Mouse (Mus musculus) thymus, postnatal 10 days (tissue): ENCODE results near the gene Krt19.

ENCODE experiments used
- DNase-seq, 2 experiments: peaks; one replicate each; pipeline ENCODE4 v3.0.0; 2021; ENCODE audit warnings: low spot score in 2 of 2

Gene Krt19

GRCm38 (mm10) chr11:100148615-100149330, at the start of gene Krt19:
Gene Krt19 (minus strand): TSS chr11:100148665.
- DNase-seq, result no peak

DNA sequence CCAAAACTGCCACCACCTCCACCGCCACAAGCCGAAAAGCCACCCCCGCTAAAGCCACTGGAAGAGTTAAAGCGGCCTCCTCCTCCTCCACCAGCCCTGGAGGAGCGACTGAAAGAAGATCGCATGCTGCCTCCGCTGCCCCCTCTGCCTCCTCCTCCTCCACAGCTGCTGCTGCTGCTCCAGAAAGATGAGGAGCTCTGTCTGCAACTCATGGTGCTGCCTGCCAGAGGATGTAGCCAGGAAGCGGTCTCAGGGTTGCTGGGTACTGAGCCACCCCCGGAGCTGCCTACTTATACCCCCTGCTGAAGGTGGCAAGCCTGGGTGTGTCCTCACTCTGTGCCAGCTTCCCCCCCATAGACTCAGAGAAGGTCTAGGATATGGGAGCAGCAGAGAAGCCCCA, 44.5 kb upstream of the Krt19 start, which contains the start of gene Krt9:
TSS of gene Krt9 (minus strand) at position 255 of the 400 bp plus-strand sequence.
- no peak for DNase-seq

- DNase-seq, result no peak
Observed at GRCm38 (mm10) chr11:100191820-100192219, 43.4 kb upstream of the Krt19 start.

- no peak for DNase-seq
Observed at GRCm38 (mm10) chr11:100186736-100187135, 38.3 kb upstream of the Krt19 start.

GRCm38 (mm10) chr11:100181725-100182124, 33.3 kb upstream of the Krt19 start:
- DNase-seq, result no peak

DNA sequence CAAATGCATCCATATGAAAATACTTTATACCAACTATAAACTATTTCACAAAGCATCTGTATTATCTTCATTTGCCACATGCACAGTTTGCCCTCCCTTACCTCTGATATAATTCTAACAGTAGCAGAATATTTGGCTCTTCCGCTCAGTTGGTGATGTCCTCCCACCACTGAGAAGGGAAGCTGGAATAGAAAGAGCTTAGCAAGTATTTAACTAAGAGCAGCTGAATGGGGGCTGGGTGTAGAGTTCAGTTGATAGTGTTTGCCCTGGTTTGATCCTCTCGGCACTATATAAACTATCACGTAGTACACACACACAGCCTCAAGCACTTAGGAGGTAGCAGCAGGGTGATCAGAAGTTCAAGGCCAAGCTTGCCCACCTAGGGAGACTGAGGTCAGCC, 30.8 kb upstream of the Krt19 start:
- no peak for DNase-seq

DNA sequence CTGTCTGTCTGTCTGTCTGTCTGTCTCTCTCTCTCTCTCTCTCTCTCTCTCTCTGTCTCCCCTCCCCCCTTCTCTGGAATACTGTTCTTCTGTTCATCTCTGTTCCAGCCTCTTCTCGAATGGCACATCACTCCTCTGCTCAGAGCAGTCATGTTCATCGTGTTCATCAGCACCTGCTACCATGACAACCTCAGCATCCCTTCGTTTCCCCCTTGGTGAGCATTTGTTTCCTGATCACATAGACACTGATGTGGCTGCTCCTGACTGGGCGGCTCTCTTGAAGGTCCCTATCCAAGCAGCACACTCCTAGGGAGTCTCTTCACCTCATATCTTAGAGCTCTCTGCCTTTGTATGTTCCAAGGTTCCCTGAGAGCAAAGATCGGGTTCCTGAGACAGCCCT, 29.8 kb upstream of the Krt19 start:
- DNase-seq, result no peak

- DNase-seq, result no peak
Observed at GRCm38 (mm10) chr11:100176791-100177190, 28.3 kb upstream of the Krt19 start.

- DNase-seq, result peak in 1 of 2 experiments; percentile 39
Observed at GRCm38 (mm10) chr11:100168765-100169762, 20.6 kb upstream of the Krt19 start.

DNA sequence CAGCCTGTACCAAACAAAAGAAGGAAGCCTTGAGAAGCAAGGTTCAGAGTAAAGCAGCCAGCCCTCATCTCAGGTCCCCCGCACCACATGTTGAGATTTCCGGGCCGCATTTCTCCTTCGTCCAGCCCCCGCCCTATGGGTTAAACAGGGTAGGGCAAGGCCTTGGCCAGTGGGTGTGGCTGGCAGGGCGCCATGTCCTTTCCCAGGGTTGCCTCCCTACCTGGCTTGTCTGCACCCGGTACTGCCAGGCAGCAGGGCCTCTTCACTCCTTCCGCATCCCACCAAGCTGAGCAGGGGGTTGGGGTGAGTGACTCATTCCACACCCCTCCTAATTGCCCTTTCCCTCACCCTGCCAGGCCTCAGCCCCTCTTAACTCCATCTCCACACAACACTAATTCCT, 19.6 kb upstream of the Krt19 start:
- DNase-seq, result no peak

DNA sequence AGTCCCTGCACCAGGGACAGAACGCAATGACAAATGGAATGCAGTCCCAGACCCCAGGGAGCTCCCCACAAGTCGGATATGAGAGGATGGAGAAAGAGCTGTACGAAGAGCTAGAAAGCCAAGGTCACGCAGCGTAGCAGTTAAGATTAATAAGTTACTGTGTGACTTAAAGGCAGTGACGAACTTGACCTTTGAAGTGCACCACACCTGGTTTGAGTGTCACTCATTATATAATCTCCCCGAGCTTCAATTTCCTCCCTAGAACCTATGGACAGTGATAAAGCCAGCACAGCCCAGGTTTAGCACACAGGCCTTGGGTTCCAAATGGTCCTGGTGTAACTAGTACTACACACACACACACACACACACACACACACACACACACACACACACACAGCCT, 15.9 kb upstream of the Krt19 start:
- no peak for DNase-seq

DNA sequence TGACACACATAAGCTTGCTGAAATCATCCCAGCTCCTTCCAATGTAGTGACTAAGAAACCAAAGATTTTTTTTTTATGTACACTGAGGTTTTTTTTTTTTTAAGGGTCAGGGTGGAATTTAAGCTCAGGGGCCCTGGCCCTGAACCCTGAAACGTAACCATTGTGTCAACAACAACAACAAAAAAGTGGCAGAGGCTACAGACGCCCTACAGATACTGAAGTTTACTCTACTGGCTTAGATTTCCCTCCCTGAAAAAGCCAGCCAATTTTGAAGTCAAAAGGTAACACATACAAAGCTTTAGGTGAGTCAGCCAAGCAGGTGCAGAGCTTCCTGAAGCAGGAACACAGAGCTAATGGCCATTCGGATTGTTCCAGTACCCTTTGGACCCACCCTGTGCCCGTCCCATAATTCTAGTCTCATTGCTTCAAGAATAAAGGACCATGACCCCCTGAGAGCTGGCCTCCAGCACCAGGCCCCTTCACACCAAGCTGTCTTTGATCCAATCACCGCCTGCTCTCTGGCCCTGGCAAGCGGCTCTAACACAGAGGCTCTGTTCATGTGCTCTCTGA, 9.5 kb upstream of the Krt19 start:
- no peak for DNase-seq

- no peak for DNase-seq
Observed at GRCm38 (mm10) chr11:100157331-100157730, 8.9 kb upstream of the Krt19 start.

- no peak for DNase-seq
Observed at GRCm38 (mm10) chr11:100155497-100156255, 7.2 kb upstream of the Krt19 start.

GRCm38 (mm10) chr11:100147566-100148353, 705 bp downstream of the Krt19 start:
- DNase-seq, result no peak

DNA sequence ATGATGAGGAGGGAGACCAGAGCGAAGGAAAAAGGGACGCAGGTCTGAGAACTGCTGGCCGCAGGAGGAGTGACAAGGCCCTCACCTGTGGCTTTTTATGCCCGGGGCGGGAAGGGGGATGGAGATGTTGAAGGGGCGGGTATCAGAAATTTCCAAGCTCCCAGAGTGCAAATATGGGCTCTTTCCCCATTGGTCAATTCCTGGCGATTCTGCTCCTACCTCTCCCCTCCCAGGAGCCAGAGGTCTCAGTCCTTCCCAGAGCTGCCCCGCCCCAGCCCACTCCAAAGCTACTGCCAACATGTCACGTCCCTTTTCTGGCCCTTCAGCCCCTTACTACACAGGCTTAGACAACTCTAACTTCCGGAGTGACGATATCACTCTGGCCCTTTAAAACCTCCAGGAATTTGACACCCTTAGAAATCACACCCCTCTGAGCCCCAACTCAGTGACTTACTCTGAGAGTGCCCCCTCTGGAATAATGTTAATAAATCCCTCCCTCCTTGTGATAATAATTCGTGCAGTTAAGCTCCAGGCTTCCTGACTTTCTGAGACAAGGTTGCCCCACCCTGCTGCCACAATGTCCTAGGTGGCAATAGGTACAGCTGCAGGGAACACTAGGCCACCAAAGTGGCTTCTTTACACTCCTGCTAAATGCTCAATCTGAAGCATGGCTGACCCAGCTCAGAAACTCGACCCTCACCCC, 2.5 kb downstream of the Krt19 start:
- no peak for DNase-seq

DNA sequence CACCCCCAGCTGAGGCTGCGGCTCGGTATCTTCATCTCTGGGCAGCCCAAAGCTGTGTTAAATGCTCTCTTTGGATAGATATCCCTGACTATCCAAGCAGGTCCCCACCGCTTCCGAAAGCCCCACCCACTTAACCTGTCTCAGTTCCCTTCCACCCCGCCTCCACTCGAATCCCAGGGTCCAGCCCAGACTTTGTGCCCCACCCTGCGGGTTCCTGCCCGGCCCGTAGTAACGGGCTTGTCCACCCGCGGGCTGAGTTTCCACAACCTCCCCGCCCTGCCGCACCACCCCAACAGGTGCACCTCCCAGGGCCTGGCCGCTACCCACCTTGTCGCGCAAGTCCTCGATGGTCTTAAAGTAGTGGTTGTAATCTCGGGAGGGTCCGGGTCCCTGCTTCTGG, 3.4 kb downstream of the Krt19 start:
- no peak for DNase-seq

DNA sequence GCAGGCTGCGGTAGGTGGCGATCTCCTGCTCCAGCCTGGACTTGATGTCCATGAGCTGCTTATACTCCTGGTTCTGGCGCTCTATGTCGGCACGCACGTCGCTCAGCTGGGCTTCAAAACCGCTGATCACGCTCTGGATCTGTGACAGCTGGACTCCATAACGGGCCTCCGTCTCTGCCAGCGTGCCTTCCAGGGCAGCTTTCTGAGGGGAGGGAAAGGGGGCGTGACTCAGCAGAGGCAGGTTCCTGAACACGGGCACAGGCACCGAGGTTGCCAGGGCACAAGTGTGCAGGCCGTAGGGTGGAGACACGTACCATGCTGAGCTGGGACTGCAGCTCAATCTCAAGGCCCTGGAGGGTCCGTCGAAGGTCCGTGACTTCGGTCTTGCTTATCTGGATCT, 7.5 kb downstream of the Krt19 start:
- DNase-seq, result no peak

GRCm38 (mm10) chr11:100139391-100139790, 9.1 kb downstream of the Krt19 start:
- DNase-seq, result no peak

- DNase-seq, result no peak
Observed at GRCm38 (mm10) chr11:100138809-100139208, 9.7 kb downstream of the Krt19 start.
